Mouse (Mus musculus): ENCODE data around the gene Fam129b.

DNA sequence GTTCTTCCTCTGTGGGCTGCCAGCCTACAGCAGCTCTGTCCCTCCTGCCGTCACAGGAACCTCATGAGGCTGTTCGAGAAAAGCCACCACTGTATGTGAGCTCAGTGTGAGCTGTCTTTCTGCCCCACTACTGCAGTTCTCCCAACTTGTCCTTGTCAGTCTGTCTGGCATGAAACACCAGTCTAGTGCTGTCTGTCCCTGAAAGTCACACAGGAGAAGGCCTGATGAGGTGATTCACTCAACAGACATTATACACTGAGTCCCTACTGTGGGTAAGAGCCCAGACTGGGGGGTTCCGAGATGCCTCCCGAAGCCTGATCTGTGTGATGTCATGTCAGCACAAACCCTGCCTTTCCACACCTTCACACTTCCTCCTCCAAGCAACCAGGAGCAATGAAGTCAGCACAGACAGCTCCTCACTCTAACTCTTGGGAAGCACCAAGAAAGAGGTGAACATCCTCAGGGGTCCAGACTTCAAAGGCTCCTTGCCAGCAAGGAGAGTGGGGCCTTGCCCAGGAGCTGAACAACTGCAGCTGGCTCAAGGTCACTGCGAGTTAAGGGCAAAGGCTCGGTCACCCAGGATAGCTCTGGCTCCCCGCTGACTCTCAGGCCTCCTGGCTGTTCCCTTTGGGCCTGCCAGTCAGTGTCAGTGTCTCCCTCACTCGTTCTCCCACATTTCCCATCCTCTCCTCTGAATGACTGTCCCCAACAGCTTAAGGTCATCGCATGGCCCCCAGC is 37.6 kb upstream of the Fam129b start:
- TF ChIP-seq CTCF (IDR thresholded peaks at IDR 0.05; ENCODE audit: borderline replicate concordance, extremely low read depth, insufficient read depth, insufficient read length) (no peak), POLR2A (IDR thresholded peaks at IDR 0.05; ENCODE audit: borderline replicate concordance, extremely low read depth, insufficient read depth, insufficient read length, poor library complexity, severe bottlenecking) (no peak)
